Mouse (Mus musculus) layer of hippocampus, adult 18-20 months (tissue): ENCODE data around the gene C2cd4c. TPM values are rescaled to one million over a fixed set of nuclear protein-coding genes. Genes with fewer than 3 reads are reported as not detected.

Experiments
- DNase-seq, 2 experiments: peaks; one replicate each; pipeline ENCODE4 v3.0.0; 2022; ENCODE audit warnings: low spot score in 2 of 2
- total RNA-seq, 2 experiments: library from RNA; stranded (reverse); gene quantifications; 2 replicates each; pipeline ENCODE4 v1.2.3; 2021

The C2cd4c gene
- total RNA-seq, 2 experiments from 2014 or later: 11.7 to 17.0 TPM

DNA sequence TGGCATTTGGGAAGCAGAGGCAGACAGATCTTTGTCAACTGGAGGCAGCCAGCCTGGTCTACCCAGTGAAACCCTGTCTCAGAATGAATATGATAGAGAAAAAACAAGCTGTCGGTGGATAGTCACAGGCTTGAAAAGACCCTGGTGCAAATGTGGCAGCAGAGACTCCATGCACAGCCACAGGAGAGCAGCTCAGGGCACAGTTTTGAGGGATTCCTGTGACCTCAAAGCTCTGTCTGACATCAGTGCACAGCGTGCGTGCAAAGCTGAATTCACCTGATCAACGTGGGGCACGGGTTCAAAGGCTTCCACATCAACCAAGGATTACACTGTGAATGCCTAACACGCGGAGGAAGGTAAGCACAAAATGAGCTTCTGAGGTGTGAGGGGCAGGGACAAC, 33.5 kb downstream of the C2cd4c start:
- no peak for DNase-seq

DNA sequence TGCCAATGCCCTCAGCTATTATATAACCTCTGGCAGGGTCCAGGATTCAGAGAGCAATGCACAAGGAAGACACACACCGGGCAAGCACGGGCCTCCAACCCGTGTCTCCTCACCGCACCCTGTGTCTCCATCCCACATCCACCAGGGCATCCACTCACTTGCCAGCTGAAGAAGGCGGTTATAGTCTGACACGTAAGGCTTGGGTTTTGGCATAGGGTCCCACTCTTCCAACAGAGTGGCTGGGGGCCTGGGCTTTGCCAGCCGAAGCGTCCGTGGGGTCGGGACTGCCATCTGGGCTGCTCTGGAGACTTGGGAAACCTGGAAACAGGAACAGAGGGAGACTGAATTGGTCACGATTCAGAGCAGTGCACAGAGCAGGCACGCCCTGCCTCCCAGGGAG, 34.0 kb downstream of the C2cd4c start:
- DNase-seq: no peak

DNA sequence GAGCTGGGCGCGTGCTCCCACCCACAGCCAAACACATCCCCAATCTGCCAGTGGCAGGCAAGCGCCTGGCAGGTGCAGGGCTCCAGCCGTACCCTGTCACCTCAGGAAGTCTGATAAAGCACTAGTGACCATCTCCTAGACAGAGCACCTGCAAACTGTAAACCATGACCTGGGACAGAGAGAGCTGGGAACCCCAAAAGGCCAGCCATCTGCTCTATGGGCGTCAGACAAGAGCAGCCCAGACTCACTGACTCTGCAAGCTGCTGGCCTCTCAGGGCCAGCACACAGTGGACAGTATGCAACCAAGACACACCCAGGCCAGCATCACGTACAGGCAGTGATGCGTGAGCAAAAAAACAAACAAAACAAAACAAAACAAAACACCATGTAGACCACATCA, 34.9 kb downstream of the C2cd4c start:
- DNase-seq: no peak

DNA sequence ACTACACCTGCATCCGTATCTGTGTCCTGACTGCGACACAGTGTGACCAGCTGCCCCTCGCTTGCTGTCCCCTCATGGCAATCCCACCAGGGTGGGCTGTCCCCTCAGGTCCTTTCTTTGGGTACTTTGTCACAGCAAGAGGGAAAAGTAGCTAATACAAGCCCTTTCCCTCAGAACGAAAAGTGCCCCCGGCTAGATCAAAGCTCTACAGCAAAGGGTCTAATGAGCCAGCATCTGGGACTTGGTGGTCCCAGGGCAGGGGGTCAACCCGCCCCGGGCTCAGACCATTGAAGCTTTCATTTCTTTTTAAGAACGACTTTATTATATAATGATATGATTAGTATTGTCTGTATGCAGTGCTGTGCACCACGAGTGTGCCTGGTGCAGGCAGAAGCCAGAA, 35.5 kb downstream of the C2cd4c start:
- DNase-seq: no peak

DNA sequence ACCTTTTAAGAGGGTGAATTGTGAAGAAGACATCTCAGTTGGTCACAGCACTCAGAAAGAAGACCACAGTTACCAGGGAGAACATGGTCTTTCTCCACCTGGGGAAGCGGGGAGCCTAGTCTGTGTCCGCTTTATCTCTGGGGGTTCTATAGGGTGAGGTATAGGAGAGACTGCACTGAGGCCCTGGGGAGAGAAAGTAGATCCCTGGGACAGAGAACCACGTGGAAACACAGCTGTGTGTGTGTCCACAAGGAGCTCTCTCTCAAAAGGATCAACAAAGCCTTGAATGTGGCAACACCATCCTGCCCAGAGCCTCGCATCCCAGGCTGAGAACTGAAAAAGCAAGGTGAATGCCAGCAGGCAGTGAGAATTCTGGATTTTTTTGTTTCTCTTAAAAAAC, 36.4 kb downstream of the C2cd4c start:
- no peak for DNase-seq

DNA sequence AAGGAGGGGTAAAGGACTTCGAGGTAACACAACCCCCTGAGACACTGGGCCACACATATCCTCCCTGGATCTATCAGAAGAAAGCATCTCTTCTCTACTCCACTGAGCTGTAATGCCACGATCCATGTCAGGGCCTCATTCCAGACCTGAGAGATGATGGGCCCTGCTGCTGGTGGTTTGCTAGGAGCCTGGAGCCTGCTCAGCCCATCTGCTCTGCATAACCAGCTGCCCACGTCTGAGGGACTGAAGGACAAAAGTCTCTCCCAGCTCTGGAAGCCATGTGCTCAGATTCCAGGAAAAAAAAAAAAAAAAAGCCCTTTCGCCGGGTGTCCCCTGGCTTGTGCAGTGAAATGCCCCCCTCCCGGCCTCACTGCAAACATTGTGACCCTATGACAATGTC, 38.1 kb downstream of the C2cd4c start:
- no peak for DNase-seq

DNA sequence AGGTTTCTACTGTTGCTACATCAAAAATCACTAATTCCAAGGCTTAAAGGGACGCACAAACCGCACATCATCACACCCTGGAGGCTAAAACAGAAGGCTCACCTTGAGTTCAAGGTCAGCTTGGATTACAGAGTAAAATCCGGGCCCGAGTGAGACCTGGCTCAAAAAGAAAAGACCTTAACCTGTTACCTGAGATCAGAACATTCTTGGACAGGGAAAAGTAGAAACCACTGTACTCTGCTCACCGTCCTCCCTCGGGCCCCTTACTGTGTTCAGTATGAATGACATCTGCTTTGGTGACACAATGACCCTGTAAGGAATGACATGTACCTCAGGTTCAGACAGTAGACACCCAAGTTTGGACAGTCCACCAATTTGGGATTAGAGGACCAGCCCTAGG, 39.0 kb downstream of the C2cd4c start:
- DNase-seq: no peak

DNA sequence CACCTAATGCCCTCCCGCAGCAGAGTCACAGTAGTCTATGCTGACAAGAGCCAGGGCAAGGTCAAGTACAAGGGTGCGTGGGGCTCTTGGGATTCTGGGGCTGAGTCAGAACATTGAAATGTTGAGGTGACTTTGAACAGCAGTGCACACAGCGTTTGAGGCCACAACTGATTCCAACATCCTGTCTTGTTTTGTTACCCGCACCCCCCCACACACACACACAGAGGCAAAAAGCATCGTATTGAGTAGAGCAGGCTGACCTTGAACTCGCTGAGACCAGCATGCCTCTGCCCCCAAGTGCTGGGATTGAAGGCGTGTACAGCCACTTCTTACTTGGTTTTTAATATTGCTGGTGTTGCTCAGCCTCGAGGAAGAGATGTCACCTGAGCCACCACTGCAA, 39.5 kb downstream of the C2cd4c start:
- no peak for DNase-seq

DNA sequence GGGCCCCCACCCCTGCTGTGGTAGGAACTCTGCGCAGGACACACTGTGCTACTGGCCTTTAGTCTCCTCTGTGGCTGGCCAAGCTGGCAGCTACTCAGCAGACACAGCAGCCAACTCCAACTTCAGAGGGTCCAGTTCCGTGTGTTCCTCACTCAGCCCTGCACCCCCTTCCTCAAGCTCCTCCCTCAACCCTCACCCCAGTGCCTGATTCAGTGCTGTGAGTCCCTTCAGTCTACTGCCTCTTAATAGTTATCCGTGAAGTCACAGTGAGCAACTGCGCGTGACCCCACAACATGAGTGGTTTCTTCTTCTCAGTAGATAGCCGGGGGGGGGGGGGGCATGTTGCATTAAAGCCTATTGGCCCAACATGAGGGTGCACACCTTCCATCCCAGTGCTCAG, 40.2 kb downstream of the C2cd4c start:
- DNase-seq: no peak

DNA sequence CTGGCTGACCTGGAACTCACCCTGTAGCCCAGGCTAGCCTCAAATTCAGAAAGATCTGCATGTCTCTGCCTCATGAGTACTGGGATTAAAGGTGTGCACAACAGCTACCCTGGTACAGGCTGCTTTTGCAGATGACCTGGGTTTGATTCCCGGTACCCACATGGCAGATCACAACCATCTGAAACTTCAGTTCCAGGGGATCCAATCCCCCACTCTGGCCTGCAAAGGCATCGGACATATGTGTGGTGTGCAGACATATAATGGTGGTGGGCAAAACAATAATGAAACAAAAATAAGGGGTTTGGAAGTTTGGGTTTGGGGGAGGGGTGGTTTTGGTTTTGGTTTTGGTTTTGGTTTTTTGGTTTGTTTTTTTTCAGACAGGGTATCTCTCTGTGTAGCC, 42.5 kb downstream of the C2cd4c start:
- no peak for DNase-seq

DNA sequence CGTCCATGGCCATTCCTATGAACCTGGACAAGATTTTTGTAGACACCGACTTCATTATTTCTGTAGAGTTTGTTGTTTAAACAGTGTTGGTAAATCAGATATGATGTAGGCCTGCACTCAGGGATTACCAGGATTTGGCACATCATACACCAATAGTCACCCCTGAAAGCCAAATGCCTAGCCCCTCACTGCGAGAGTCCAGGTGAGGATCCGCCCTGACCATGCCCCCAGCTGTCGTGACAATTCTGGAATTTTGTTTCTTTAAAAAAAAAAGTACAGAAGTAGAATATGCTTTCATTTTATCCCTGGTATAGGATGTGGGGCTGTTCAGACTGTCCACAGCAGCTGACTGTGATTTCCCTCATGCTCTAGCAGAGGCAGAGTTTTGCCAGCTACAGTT, 43.9 kb downstream of the C2cd4c start:
- DNase-seq: no peak

DNA sequence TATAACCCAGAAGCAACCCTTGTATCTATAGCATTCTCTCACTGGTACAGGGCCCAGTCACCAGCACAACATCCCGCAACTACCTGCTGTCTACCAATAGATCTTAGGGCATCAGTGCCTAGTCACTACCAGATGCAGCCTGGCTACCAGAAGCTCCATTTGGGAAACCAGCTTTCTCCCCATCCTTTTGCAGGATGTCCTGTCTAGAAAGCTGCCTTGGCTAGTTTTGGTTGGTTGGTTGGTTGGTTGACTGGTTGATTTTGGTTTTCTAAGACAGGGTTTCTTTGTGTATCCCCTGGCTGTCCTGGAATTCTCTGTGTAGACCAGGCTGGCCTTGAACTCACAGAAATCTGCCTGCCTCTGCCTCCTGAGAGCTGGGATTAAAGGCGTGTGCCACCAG, 54.1 kb downstream of the C2cd4c start:
- DNase-seq: no peak

DNA sequence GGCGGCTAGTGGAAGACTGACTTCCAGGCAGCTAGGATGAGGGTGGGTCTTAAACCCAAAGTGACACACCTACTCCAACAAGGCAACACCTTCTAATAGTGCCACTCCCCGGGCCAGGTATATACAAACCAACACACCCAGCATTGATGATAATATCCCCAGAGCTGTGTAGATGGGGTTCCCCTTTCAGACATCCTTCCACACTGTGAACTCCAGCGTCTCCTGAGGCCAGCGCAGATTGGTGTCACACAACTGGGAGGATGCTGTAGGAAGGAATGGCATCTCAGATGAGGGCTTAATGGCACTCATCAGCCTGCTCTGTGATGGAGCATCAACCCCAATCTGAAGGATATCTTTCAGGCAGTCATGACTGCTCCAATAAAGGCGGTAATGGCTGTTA, 56.3 kb downstream of the C2cd4c start:
- DNase-seq: no peak

DNA sequence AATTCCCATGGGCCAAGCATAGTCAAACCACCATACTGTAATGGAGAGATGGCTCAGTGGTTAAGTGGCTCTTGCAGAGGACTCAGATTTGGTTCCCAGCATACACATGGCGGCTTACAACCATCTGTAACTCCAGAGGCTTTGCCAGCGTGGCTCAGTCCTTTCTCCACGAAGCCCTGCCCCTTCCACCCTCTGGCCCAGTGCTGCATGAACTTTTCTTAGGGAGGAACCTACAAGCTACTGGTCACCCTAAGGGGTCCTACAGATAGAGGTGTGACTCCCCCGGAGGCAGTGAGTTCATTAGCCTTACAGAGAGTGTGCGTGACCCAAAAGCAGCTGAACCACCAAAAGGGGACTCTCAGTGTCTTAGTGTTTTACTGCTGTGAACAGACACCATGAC, 56.9 kb downstream of the C2cd4c start:
- DNase-seq: no peak

Other genes starting within 250 kb of the C2cd4c start
- gene Vmn2r83, start 145.3 kb downstream of the C2cd4c start, total RNA-seq: not detected
- gene Plpp2, start 80.2 kb downstream of the C2cd4c start, total RNA-seq: 1 to 10 TPM; 5.8 to 6.7 TPM
- gene Mier2, start 58.8 kb downstream of the C2cd4c start, total RNA-seq: 10 to 100 TPM; 54.6 to 61.8 TPM
- under 1 TPM in 1 of 2 experiments, not detected in 1; 0.79 TPM for gene Theg, start 26.7 kb downstream of the C2cd4c start, total RNA-seq
- 10 to 100 TPM; 41.5 to 43.4 TPM for gene Shc2, start 23.9 kb upstream of the C2cd4c start, total RNA-seq
- gene Odf3l2, start 31.7 kb upstream of the C2cd4c start, total RNA-seq: under 1 TPM in 1 of 2 experiments, not detected in 1; 0.59 TPM
- not detected for gene Madcam1, start 50.5 kb upstream of the C2cd4c start, total RNA-seq
- gene Tpgs1, start 55.3 kb upstream of the C2cd4c start, total RNA-seq: 10 to 100 TPM; 64.4 to 68.5 TPM
- gene Cdc34, start 68.2 kb upstream of the C2cd4c start, total RNA-seq: 10 to 100 TPM; 65.4 to 74.2 TPM
- 1 to 10 TPM; 3.3 to 3.6 TPM for gene Gzmm, start 75.0 kb upstream of the C2cd4c start, total RNA-seq
- 100 to 1,000 TPM; 554 to 566 TPM for gene Bsg, start 90.5 kb upstream of the C2cd4c start, total RNA-seq
- gene Hcn2, start 102.6 kb upstream of the C2cd4c start, total RNA-seq: 100 to 1,000 TPM; 134 TPM
- 10 to 100 TPM; 42.4 to 51.3 TPM for gene Polrmt, start 132.6 kb upstream of the C2cd4c start, total RNA-seq
- gene Fgf22, start 141.1 kb upstream of the C2cd4c start, total RNA-seq: 1 to 10 TPM; 1.5 to 2.2 TPM
- gene Rnf126, start 152.9 kb upstream of the C2cd4c start, total RNA-seq: 10 to 100 TPM; 84.9 to 87.3 TPM
- 1 to 10 TPM; 1.8 to 2.5 TPM for gene Fstl3, start 163.2 kb upstream of the C2cd4c start, total RNA-seq
- under 1 TPM; 0.61 to 0.89 TPM for gene Prss57, start 176.9 kb upstream of the C2cd4c start, total RNA-seq
- 100 to 1,000 TPM; 293 to 314 TPM for gene Palm, start 179.5 kb upstream of the C2cd4c start, total RNA-seq
- gene Misp, start 207.0 kb upstream of the C2cd4c start, total RNA-seq: 1 to 10 TPM in 1 of 2 experiments, under 1 TPM in 1; 0.54 to 1.3 TPM
- gene Ptbp1, start 240.4 kb upstream of the C2cd4c start, total RNA-seq: 10 to 100 TPM; 48.8 to 58.4 TPM